8 mouse cellular contexts compared by ENCODE assay signal in the genomic region with DNA sequence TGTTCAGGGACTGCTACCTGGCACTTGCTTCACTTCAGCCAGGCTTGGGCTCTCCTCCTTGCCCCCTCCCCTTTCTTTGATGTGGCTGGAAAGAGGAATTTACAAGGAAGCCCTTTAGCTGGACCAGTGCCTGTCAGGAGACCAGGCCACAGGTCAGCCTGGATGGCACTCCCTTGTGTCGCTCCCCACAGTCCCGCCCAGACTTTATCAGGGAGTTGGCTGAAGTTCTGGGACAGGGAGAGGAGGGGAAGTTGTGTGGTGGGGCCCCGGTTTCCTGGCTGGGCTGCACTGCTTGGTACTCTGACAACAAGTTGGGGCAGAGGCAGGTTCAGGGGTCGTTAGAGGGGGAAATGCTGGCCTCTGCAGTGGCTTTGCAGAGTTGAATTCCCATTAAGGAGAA. TPM values are rescaled to one million over a fixed set of nuclear protein-coding genes. Genes with fewer than 3 reads are reported as not detected.
DNase-seq lines count a peak whose midpoint lies in the region; ATAC-seq lines count a peak whose summit lies in the region.
"Had no signal": no experiment of that assay in that cellular context is flagged by ENCODE, and none has a peak within 500 bp of the region (broad histone marks: within the 10 kb centered on the region; RNA-seq: fewer than 3 reads in every experiment).

No protein-coding gene starts in this region.

- DNase-seq in 3134 (ENCODE audit: extremely low read depth, insufficient read length, low spot score): peak; percentile 44
- peak; percentile 39 for DNase-seq in adrenal gland, postnatal 25 days
- peak; percentile 52 for DNase-seq in heart, postnatal 25 days (ENCODE audit: low spot score)
- peak; percentile 65 to 78 for DNase-seq in lung, adult 18-20 months
- no peak for DNase-seq in cerebellum, adult 11 months
- no peak for DNase-seq in layer of hippocampus, adult 8-10 months (ENCODE audit: low spot score in 2 of 2)

- intact Hi-C loops in heart, postnatal 25 days (cut with DNase I): no loop called here

- no peak for ATAC-seq in activated CD4-positive, CD25-positive, alpha-beta regulatory T cell, adult 4 months

RNA-seq across cellular contexts. Expression of gene Mmp28, which starts 8.3 kb away (rescaled TPM):
- 6.7 and 8.0 TPM in 2 replicates for total RNA-seq in adrenal gland, postnatal 25 days (2021)
- total RNA-seq in heart, postnatal 25 days (2021): 1 to 10 TPM; 4.6 to 5.7 TPM
- 1 to 10 TPM; 2.9 to 3.8 (median 3.7) TPM for total RNA-seq in layer of hippocampus, adult 8-10 months (2022)
- polyA plus RNA-seq in activated CD4-positive, CD25-positive, alpha-beta regulatory T cell, adult 4 months (2017; shearing (Covaris generic)): not detected

RNA-seq across cellular contexts. Expression of gene 1700020L24Rik, which starts 17.1 kb away (rescaled TPM):
- 0.43 TPM in 1 of 2 replicates, not detected in the other for total RNA-seq in adrenal gland, postnatal 25 days (2021)
- total RNA-seq in heart, postnatal 25 days (2021): not detected
- total RNA-seq in layer of hippocampus, adult 8-10 months (2022): under 1 TPM in 2 of 4 experiments, not detected in 2; 0.40 to 0.51 TPM
- under 1 TPM; 0.71 to 0.92 TPM for polyA plus RNA-seq in activated CD4-positive, CD25-positive, alpha-beta regulatory T cell, adult 4 months (2017; shearing (Covaris generic))

RNA-seq across cellular contexts. Expression of gene Taf15, which starts 18.3 kb away (rescaled TPM):
- 72.8 and 73.5 TPM in 2 replicates for total RNA-seq in adrenal gland, postnatal 25 days (2021)
- total RNA-seq in heart, postnatal 25 days (2021): 10 to 100 TPM; 33.7 to 33.8 TPM
- total RNA-seq in layer of hippocampus, adult 8-10 months (2022): 10 to 100 TPM; 67.6 to 80.2 (median 69.6) TPM
- polyA plus RNA-seq in activated CD4-positive, CD25-positive, alpha-beta regulatory T cell, adult 4 months (2017; shearing (Covaris generic)): 10 to 100 TPM; 10.8 to 12.5 TPM

RNA-seq across cellular contexts. Expression of gene Gas2l2, which starts 25.3 kb away (rescaled TPM):
- total RNA-seq in adrenal gland, postnatal 25 days (2021): not detected in 2 replicates
- not detected for total RNA-seq in heart, postnatal 25 days (2021)
- total RNA-seq in layer of hippocampus, adult 8-10 months (2022): under 1 TPM; 0.43 to 0.56 (median 0.48) TPM
- not detected for polyA plus RNA-seq in activated CD4-positive, CD25-positive, alpha-beta regulatory T cell, adult 4 months (2017; shearing (Covaris generic))
- polyA plus RNA-seq: liver, embryonic 14.5 days had no signal

RNA-seq across cellular contexts. Expression of gene Rasl10b, which starts 45.6 kb away (rescaled TPM):
- 9.8 and 12.7 TPM in 2 replicates for total RNA-seq in adrenal gland, postnatal 25 days (2021)
- 10 to 100 TPM; 49.6 to 60.1 TPM for total RNA-seq in heart, postnatal 25 days (2021)
- 100 to 1,000 TPM; 202 to 211 (median 208) TPM for total RNA-seq in layer of hippocampus, adult 8-10 months (2022)
- not detected for polyA plus RNA-seq in activated CD4-positive, CD25-positive, alpha-beta regulatory T cell, adult 4 months (2017; shearing (Covaris generic))

Comparison
In these comparisons a context has a peak if more than half of its experiments do, and no peak if none do; other contexts are left out.
1. DNase-seq: peak in 3134 (single experiment), adrenal gland, postnatal 25 days (single experiment), heart, postnatal 25 days (single experiment) and lung, adult 18-20 months (2 of 2); none in cerebellum, adult 11 months (single experiment) and layer of hippocampus, adult 8-10 months (0 of 2).